Mouse (Mus musculus) bone marrow macrophage, adult 2 months (primary cell): ENCODE data around the gene Nmnat3.
"Not testable (repeated sequence)": the region's sequence is repeated elsewhere in the genome, so short reads cannot be mapped to it uniquely, and the experiment has no call there.

ENCODE experiments used
- CTCF ChIP-seq: IDR thresholded peaks from 2 replicates; pipeline ENCODE4 v1.5.1; 2012; ENCODE audit warnings: low read depth, mild to moderate bottlenecking, low read length, moderate library complexity
- POLR2A ChIP-seq: IDR thresholded peaks from 2 replicates; pipeline ENCODE4 v1.6.1; 2012; ENCODE audit warnings: mild to moderate bottlenecking, low read depth, low read length, borderline replicate concordance

DNA sequence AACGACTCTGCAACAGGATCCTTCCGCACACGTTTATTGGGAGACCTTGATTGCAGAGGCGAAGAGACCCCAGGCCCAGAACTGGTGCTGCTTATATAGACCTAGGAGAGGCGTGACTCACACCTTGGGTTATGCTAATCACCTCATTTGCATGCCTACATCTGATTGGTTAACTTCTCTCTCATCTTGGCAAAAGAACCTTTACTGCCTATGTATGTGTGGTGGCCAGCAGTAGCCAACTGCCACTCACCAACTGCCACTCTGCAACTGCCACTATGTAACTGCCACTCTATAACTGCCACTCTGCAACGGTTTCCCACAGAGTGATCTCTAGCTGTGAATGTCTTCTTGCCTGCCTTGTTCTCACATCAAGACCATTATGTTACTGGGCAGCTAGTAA is at the start of gene Nmnat3:
- not testable (repeated sequence) for TF ChIP-seq CTCF, POLR2A
